Mouse (Mus musculus) liver, embryonic 12.5 days (tissue): ENCODE data around the gene Fyco1. TPM values are rescaled to one million over a fixed set of nuclear protein-coding genes. Genes with fewer than 3 reads are reported as not detected.

Experiments
- ATAC-seq: fragments of 200-750 bp; cut with Nextera tagmentation; 2 replicates; pipeline ENCODE4 v1.8.0; 2017; ENCODE audit warnings: moderate number of reproducible peaks, mild to moderate bottlenecking, moderate library complexity
- H3K27ac ChIP-seq: fragments of 300-500 bp; sonication (generic); 2 replicates; pipeline ENCODE4 v1.5.1; 2016; ENCODE audit warnings: mild to moderate bottlenecking
- H3K27me3 ChIP-seq: fragments of 300-500 bp; sonication (generic); replicated peaks from 2 replicates; pipeline ENCODE4 v1.6.1; 2016; ENCODE audit warnings: mild to moderate bottlenecking, moderate library complexity
- H3K36me3 ChIP-seq: fragments of 300-500 bp; sonication (generic); 2 replicates; pipeline ENCODE4 v1.6.1; 2016; ENCODE audit warnings: mild to moderate bottlenecking, moderate library complexity
- H3K4me1 ChIP-seq: fragments of 300-500 bp; sonication (generic); 2 replicates; pipeline ENCODE4 v1.6.1; 2016
- H3K4me2 ChIP-seq: fragments of 300-500 bp; sonication (generic); 2 replicates; pipeline ENCODE4 v1.6.1; 2016; ENCODE audit warnings: mild to moderate bottlenecking, moderate library complexity
- H3K4me3 ChIP-seq: fragments of 300-500 bp; sonication (generic); 2 replicates; pipeline ENCODE4 v1.5.1; 2016; ENCODE audit warnings: mild to moderate bottlenecking, moderate library complexity
- H3K9ac ChIP-seq: fragments of 300-500 bp; sonication (generic); 2 replicates; pipeline ENCODE4 v1.6.1; 2016; ENCODE audit warnings: mild to moderate bottlenecking, moderate library complexity
- H3K9me3 ChIP-seq: fragments of 300-500 bp; sonication (generic); replicated peaks from 2 replicates; pipeline ENCODE4 v1.6.1; 2016; ENCODE audit warnings: mild to moderate bottlenecking, moderate library complexity
- WGBS: fragments of 180-500 bp; shearing (Covaris S2); methylation state at CpG from one replicate; pipeline ENCODE4 v1.1.7; 2016; ENCODE audit not compliant: insufficient replicate concordance; 5-methylcytosine and 5-hydroxymethylcytosine counted together
- polyA plus RNA-seq: library from polyadenylated mRNA; unstranded; fragments of >200 nt; fragmentation: Nextera tagmentation; extraction: Ambion mirVana; gene quantifications from 2 replicates; pipeline ENCODE4 v1.2.1, GENCODE M21; 2016

Fyco1 gene
- polyA plus RNA-seq, 1 experiment from 2014 or later: 5.6 TPM

GRCm38 (mm10) chr9:123849976-123850695, 1.6 kb downstream of the Fyco1 start:
- Histone ChIP-seq H3K9ac (peak overlapping the region; percentile 93; the same call in 1 of the 2 replicates), H3K4me1 (peaks cover 56% of the 10 kb centered on the region)
- WGBS: 68% methylated on average over 2 of the region's 2 CpGs

GRCm38 (mm10) chr9:123846490-123846889, 5.2 kb downstream of the Fyco1 start:
- Histone ChIP-seq H3K27ac (peak overlapping the region; percentile 81), H3K4me2 (peak overlapping the region; percentile 30)

More at GRCm38 (mm10) chr9:123849976-123850695, 1.6 kb downstream of the Fyco1 start:
- H3K4me3 ChIP-seq: peak overlapping the region; percentile 90
- H3K9me3 ChIP-seq: no peaks in the 10 kb centered on the region
- peak overlapping the region; percentile 87 for H3K4me2 ChIP-seq
- H3K36me3 ChIP-seq: no peaks in the 10 kb centered on the region
- H3K27ac ChIP-seq: 0 out of 2 replicates have a peak overlapping the region, but pooled peaks have one; percentile 92
- no peak for ATAC-seq
- no peaks in the 10 kb centered on the region for H3K27me3 ChIP-seq

GRCm38 (mm10) chr9:123845120-123845519, 6.6 kb downstream of the Fyco1 start:
- ATAC-seq: peak; percentile 82
- peak overlapping the region; percentile 40 for H3K4me2 ChIP-seq
- peak overlapping the region; percentile 81 for H3K27ac ChIP-seq
- H3K9ac ChIP-seq: 0 out of 2 replicates have a peak overlapping the region, but pooled peaks have one; percentile 8
- WGBS: 10% methylated on average over 3 of the region's 3 CpGs
- H3K27me3 ChIP-seq: no peaks in the 10 kb centered on the region
- peaks cover 35% of the 10 kb centered on the region for H3K36me3 ChIP-seq
- H3K9me3 ChIP-seq: no peaks in the 10 kb centered on the region
- peaks cover 57% of the 10 kb centered on the region for H3K4me1 ChIP-seq
- no peak overlapping the region for H3K4me3 ChIP-seq

More at GRCm38 (mm10) chr9:123846490-123846889, 5.2 kb downstream of the Fyco1 start:
- H3K4me3 ChIP-seq: no peak overlapping the region
- peaks cover 67% of the 10 kb centered on the region for H3K4me1 ChIP-seq
- H3K9me3 ChIP-seq: no peaks in the 10 kb centered on the region
- H3K36me3 ChIP-seq: peaks cover 23% of the 10 kb centered on the region
- no peak overlapping the region for H3K9ac ChIP-seq
- no peaks in the 10 kb centered on the region for H3K27me3 ChIP-seq
- 31% methylated on average over 1 of the region's 1 CpGs for WGBS
- peak; percentile 71 for ATAC-seq

GRCm38 (mm10) chr9:123844468-123844867, 7.2 kb downstream of the Fyco1 start:
- Histone ChIP-seq H3K4me2 (peak overlapping the region; percentile 40; the same call in 1 of the 2 replicates), H3K9me3 (no peaks in the 10 kb centered on the region), H3K4me3 (no peak overlapping the region), H3K9ac (no peak overlapping the region), H3K36me3 (peaks cover 42% of the 10 kb centered on the region), H3K4me1 (peaks cover 51% of the 10 kb centered on the region), H3K27ac (peak overlapping the region; percentile 81), H3K27me3 (no peaks in the 10 kb centered on the region)
- ATAC-seq: no peak
- 74% methylated on average over 3 of the region's 3 CpGs for WGBS

- no peak overlapping the region for H3K27ac ChIP-seq
- ATAC-seq: no peak
- no peak overlapping the region for H3K4me2 ChIP-seq
- H3K9me3 ChIP-seq: no peaks in the 10 kb centered on the region
- no peak overlapping the region for H3K9ac ChIP-seq
- H3K27me3 ChIP-seq: no peaks in the 10 kb centered on the region
- WGBS: 79% methylated on average over 6 of the region's 6 CpGs
- peaks cover 79% of the 10 kb centered on the region for H3K36me3 ChIP-seq
- H3K4me1 ChIP-seq: peaks cover 15% of the 10 kb centered on the region
- no peak overlapping the region for H3K4me3 ChIP-seq
These were observed 11.5 kb downstream of the Fyco1 start for GRCm38 (mm10) chr9:123840243-123840642.

- H3K27me3 ChIP-seq: no peaks in the 10 kb centered on the region
- no peak overlapping the region for H3K9ac ChIP-seq
- 76% methylated on average over 3 of the region's 3 CpGs for WGBS
- no peak for ATAC-seq
- no peaks in the 10 kb centered on the region for H3K4me1 ChIP-seq
- no peak overlapping the region for H3K27ac ChIP-seq
- H3K36me3 ChIP-seq: peaks cover 84% of the 10 kb centered on the region
- H3K4me3 ChIP-seq: no peak overlapping the region
- no peaks in the 10 kb centered on the region for H3K9me3 ChIP-seq
- H3K4me2 ChIP-seq: no peak overlapping the region
These were observed 15.8 kb downstream of the Fyco1 start for GRCm38 (mm10) chr9:123835851-123836250.

GRCm38 (mm10) chr9:123828916-123829315, 22.8 kb downstream of the Fyco1 start:
- Histone ChIP-seq H3K4me2 (no peak overlapping the region), H3K4me1 (no peaks in the 10 kb centered on the region), H3K36me3 (peaks cover 86% of the 10 kb centered on the region), H3K9ac (no peak overlapping the region), H3K27me3 (no peaks in the 10 kb centered on the region), H3K27ac (no peak overlapping the region), H3K9me3 (no peaks in the 10 kb centered on the region), H3K4me3 (no peak overlapping the region)
- ATAC-seq: no peak
- 79% methylated on average over 4 of the region's 4 CpGs for WGBS

- H3K27ac ChIP-seq: no peak overlapping the region
- 81% methylated on average over 3 of the region's 3 CpGs for WGBS
- no peak overlapping the region for H3K9ac ChIP-seq
- no peak overlapping the region for H3K4me3 ChIP-seq
- H3K4me2 ChIP-seq: no peak overlapping the region
- H3K36me3 ChIP-seq: peaks cover 95% of the 10 kb centered on the region
- H3K27me3 ChIP-seq: no peaks in the 10 kb centered on the region
- no peaks in the 10 kb centered on the region for H3K4me1 ChIP-seq
- H3K9me3 ChIP-seq: no peaks in the 10 kb centered on the region
- no peak for ATAC-seq
These were observed 25.1 kb downstream of the Fyco1 start for GRCm38 (mm10) chr9:123826631-123827030.

GRCm38 (mm10) chr9:123818601-123819000, 33.1 kb downstream of the Fyco1 start:
- no peak overlapping the region for H3K4me2 ChIP-seq
- no peaks in the 10 kb centered on the region for H3K27me3 ChIP-seq
- no peak for ATAC-seq
- H3K9me3 ChIP-seq: no peaks in the 10 kb centered on the region
- no peak overlapping the region for H3K27ac ChIP-seq
- H3K9ac ChIP-seq: no peak overlapping the region
- H3K4me3 ChIP-seq: no peak overlapping the region
- no peaks in the 10 kb centered on the region for H3K4me1 ChIP-seq
- peaks cover 86% of the 10 kb centered on the region for H3K36me3 ChIP-seq
- 82% methylated on average over 2 of the region's 2 CpGs for WGBS

GRCm38 (mm10) chr9:123815996-123816395, 35.7 kb downstream of the Fyco1 start:
- WGBS: 70% methylated on average over 1 of the region's 1 CpGs

GRCm38 (mm10) chr9:123815444-123815843, 36.3 kb downstream of the Fyco1 start:
- Histone ChIP-seq H3K36me3 (peaks cover 74% of the 10 kb centered on the region), H3K9ac (no peak overlapping the region), H3K27me3 (no peaks in the 10 kb centered on the region), H3K27ac (no peak overlapping the region), H3K4me2 (no peak overlapping the region), H3K4me3 (no peak overlapping the region), H3K9me3 (no peaks in the 10 kb centered on the region), H3K4me1 (no peaks in the 10 kb centered on the region)
- WGBS: 68% methylated on average over 3 of the region's 3 CpGs
- ATAC-seq: no peak

More at GRCm38 (mm10) chr9:123815996-123816395, 35.7 kb downstream of the Fyco1 start:
- Histone ChIP-seq H3K36me3 (peaks cover 74% of the 10 kb centered on the region), H3K27me3 (no peaks in the 10 kb centered on the region), H3K4me3 (no peak overlapping the region), H3K9ac (no peak overlapping the region), H3K9me3 (no peaks in the 10 kb centered on the region), H3K4me1 (no peaks in the 10 kb centered on the region), H3K4me2 (no peak overlapping the region), H3K27ac (no peak overlapping the region)
- ATAC-seq: no peak

- 67% methylated on average over 4 of the region's 4 CpGs for WGBS
- ATAC-seq: no peak
- Histone ChIP-seq H3K9me3 (no peaks in the 10 kb centered on the region), H3K4me1 (no peaks in the 10 kb centered on the region), H3K4me2 (no peak overlapping the region), H3K36me3 (peaks cover 78% of the 10 kb centered on the region), H3K9ac (no peak overlapping the region), H3K27me3 (no peaks in the 10 kb centered on the region), H3K4me3 (no peak overlapping the region), H3K27ac (no peak overlapping the region)
These were observed 36.9 kb downstream of the Fyco1 start for GRCm38 (mm10) chr9:123814821-123815220.
